In genomic region chr1:152400556-152401540, GRCm38 (mm10) we compare ENCODE assay signal across 8 mouse cellular contexts. TPM values are rescaled to one million over a fixed set of nuclear protein-coding genes. Genes with fewer than 3 reads are reported as not detected.
A peak's percentile ranks its signal among the peaks of the same experiment; 100 is the strongest.
DNase-seq lines count a peak whose midpoint lies in the region; ATAC-seq and TF ChIP-seq lines count a peak whose summit lies in the region.

No protein-coding gene starts in this region.

- H3K9ac ChIP-seq in heart, postnatal 0 days (replicated peaks; ENCODE audit: low read depth, low read length): peak overlapping the region; percentile 58
- H3K9ac ChIP-seq in limb, embryonic 14.5 days (ENCODE audit: low read depth, low read length, severe bottlenecking): peak overlapping the region; percentile 72

- peak; percentile 94 for DNase-seq in heart, adult 11 months
- DNase-seq in heart, postnatal 4 days: no peak
- peak; percentile 12 for DNase-seq in heart, postnatal 0 days (ENCODE audit: low spot score)
- no peak for DNase-seq in limb, embryonic 14.5 days (ENCODE audit: low spot score)
- peak; percentile 14 for DNase-seq in right cerebral cortex, postnatal 14 days
- DNase-seq in adrenal gland, postnatal 36 days: no peak
- DNase-seq in thymus, postnatal 4 days: no peak

- H3K4me1 ChIP-seq in brown adipose tissue, adult 24 weeks (ENCODE audit: control insufficient read depth, insufficient read depth, insufficient read length, low read length): no peaks in the 10 kb centered on the region; the same call in 1 of the 2 replicates
- no peaks in the 10 kb centered on the region for H3K4me1 ChIP-seq in heart, postnatal 0 days (ENCODE audit: control insufficient read depth, insufficient read depth)
- peaks cover 10% of the 10 kb centered on the region; the same call in 1 of the 2 replicates for H3K4me1 ChIP-seq in limb, embryonic 14.5 days (ENCODE audit: control insufficient read depth, insufficient read depth, low read length)

- TF ChIP-seq EP300 in heart, postnatal 0 days (IDR thresholded peaks at IDR 0.05; ENCODE audit: low read depth): no peak

- peaks cover 8% of the 10 kb centered on the region; the same call in 1 of the 2 replicates for H3K27me3 ChIP-seq in heart, postnatal 0 days (ENCODE audit: control insufficient read depth, insufficient read depth, low read length)
- H3K27me3 ChIP-seq in limb, embryonic 14.5 days (ENCODE audit: control insufficient read depth, insufficient read depth, low read length): peaks cover 8% of the 10 kb centered on the region; the same call in 1 of the 2 replicates

- no peaks in the 10 kb centered on the region; the same call in 1 of the 2 replicates for H3K9me3 ChIP-seq in heart, postnatal 0 days (replicated peaks; ENCODE audit: control insufficient read depth, low read length)
- no peaks in the 10 kb centered on the region for H3K9me3 ChIP-seq in limb, embryonic 14.5 days (ENCODE audit: control insufficient read depth, low read length)

- no peaks in the 10 kb centered on the region for H3K36me3 ChIP-seq in heart, postnatal 0 days (replicated peaks; ENCODE audit: control insufficient read depth, insufficient read depth, low read length)
- no peaks in the 10 kb centered on the region for H3K36me3 ChIP-seq in limb, embryonic 14.5 days (ENCODE audit: control insufficient read depth, insufficient read depth, low read length)

- no peak for TF ChIP-seq CTCF in heart, postnatal 0 days (IDR thresholded peaks at IDR 0.05; ENCODE audit: low read depth)

- peak overlapping the region; percentile 86 for H3K4me2 ChIP-seq in heart, postnatal 0 days (ENCODE audit: low read depth, low read length)
- peak overlapping the region; percentile 95 for H3K4me2 ChIP-seq in limb, embryonic 14.5 days (replicated peaks; ENCODE audit: low read depth, low read length, severe bottlenecking)

- peak overlapping the region; percentile 27; the same call in 1 of the 2 replicates for H3K27ac ChIP-seq in brown adipose tissue, adult 24 weeks (replicated peaks; ENCODE audit: low read depth, low read length)
- no peak overlapping the region for H3K27ac ChIP-seq in heart, postnatal 0 days (ENCODE audit: low read depth)
- H3K27ac ChIP-seq in limb, embryonic 14.5 days (replicated peaks; ENCODE audit: low read depth, low read length): peak overlapping the region; percentile 55; the same call in 1 of the 2 replicates

- peak overlapping the region; percentile 69 for H3K4me3 ChIP-seq in brown adipose tissue, adult 24 weeks (ENCODE audit: insufficient read depth, low read depth, low read length)
- peak overlapping the region; percentile 61 for H3K4me3 ChIP-seq in heart, postnatal 0 days (ENCODE audit: low read depth, low read length)
- peak overlapping the region; percentile 70 for H3K4me3 ChIP-seq in limb, embryonic 14.5 days (replicated peaks; ENCODE audit: low read length)

- 28% methylated on average over 14 of the region's 14 CpGs for WGBS in heart, postnatal 0 days
- WGBS in limb, embryonic 14.5 days: 17% methylated on average over 14 of the region's 14 CpGs

- no peak for TF ChIP-seq POLR2A in limb, embryonic 14.5 days (IDR thresholded peaks at IDR 0.05; ENCODE audit: borderline replicate concordance, extremely low read depth, insufficient read depth, insufficient read length)

- ATAC-seq in heart, postnatal 0 days (ENCODE audit: insufficient read depth, low read depth): no peak
- 0 out of 2 replicates have a peak, but pooled peaks have one; percentile 38 for ATAC-seq in limb, embryonic 14.5 days (ENCODE audit: low FRiP score, low read depth)

RNA-seq across cellular contexts. Expression of gene Colgalt2, which starts 1.2 kb away (rescaled TPM):
- 1 to 10 TPM; 2.3 to 3.2 TPM for total RNA-seq in heart, postnatal 4 days (2021)
- polyA plus RNA-seq in brown adipose tissue, adult 24 weeks (2012; ENCODE audit: insufficient read depth, insufficient read length, missing spikeins): 1.1 and 2.1 TPM in 2 replicates
- total RNA-seq in heart, postnatal 0 days (2014; rRNA removed; ENCODE audit: low replicate concordance): 4.5 and 4.6 TPM in 2 replicates
- 1.5 and 1.7 TPM in 2 replicates for polyA plus RNA-seq in heart, postnatal 0 days (2015; fragmentation: Nextera tagmentation; extraction: Ambion mirVana)
- 16.3 and 16.7 TPM in 2 replicates for polyA plus RNA-seq in limb, embryonic 14.5 days (2012; rRNA removed)
- 7.5 and 8.1 TPM in 2 replicates for polyA plus RNA-seq in limb, embryonic 14.5 days (2014; fragmentation: Nextera tagmentation; extraction: Ambion mirVana)
- total RNA-seq in adrenal gland, postnatal 36 days (2021): 1 to 10 TPM; 2.9 to 3.5 TPM

RNA-seq across cellular contexts. Expression of gene Tsen15, which starts 14.4 kb away (rescaled TPM):
- total RNA-seq in heart, postnatal 4 days (2021): 10 to 100 TPM; 24.0 to 24.2 TPM
- polyA plus RNA-seq in brown adipose tissue, adult 24 weeks (2012; ENCODE audit: insufficient read depth, insufficient read length, missing spikeins): 9.6 and 14.4 TPM in 2 replicates
- total RNA-seq in heart, postnatal 0 days (2014; rRNA removed; ENCODE audit: low replicate concordance): 28.8 and 281 TPM in 2 replicates
- polyA plus RNA-seq in heart, postnatal 0 days (2015; fragmentation: Nextera tagmentation; extraction: Ambion mirVana): 29.1 and 36.9 TPM in 2 replicates
- polyA plus RNA-seq in limb, embryonic 14.5 days (2012; rRNA removed): 58.2 and 66.3 TPM in 2 replicates
- 84.2 and 85.0 TPM in 2 replicates for polyA plus RNA-seq in limb, embryonic 14.5 days (2014; fragmentation: Nextera tagmentation; extraction: Ambion mirVana)
- 10 to 100 TPM; 25.2 to 27.4 TPM for total RNA-seq in adrenal gland, postnatal 36 days (2021)

Comparison
In these comparisons a context has a peak if more than half of its experiments do, and no peak if none do; other contexts are left out.
1. DNase-seq: peak in heart, adult 11 months (single experiment), heart, postnatal 0 days (single experiment) and right cerebral cortex, postnatal 14 days (single experiment); none in heart, postnatal 4 days (single experiment), limb, embryonic 14.5 days (single experiment), adrenal gland, postnatal 36 days (0 of 2) and thymus, postnatal 4 days (single experiment).
2. Peak in every context shown above with its lines, with median percentiles within 50 percentile points of each other: H3K4me3 ChIP-seq.